Mouse (Mus musculus): ENCODE measurements around the gene Crtc2. TPM values are rescaled to one million over a fixed set of nuclear protein-coding genes. Genes with fewer than 3 reads are reported as not detected.

Crtc2 gene
- polyA plus RNA-seq, 1 experiment from 2014 or later = 20.1 TPM

Small RNAs within 50 kb of the gene (microRNA-seq; reads per million reads assigned to microRNA genes)
- gene Mir7012 = not detected

Other genes starting within 250 kb of the Crtc2 start
- 194 and 199 TPM in 2 replicates for gene 4933434E20Rik, start 202.5 kb upstream of the Crtc2 start, polyA plus RNA-seq (2015; fragmentation: Nextera tagmentation; extraction: Ambion mirVana)
- 122 and 146 TPM in 2 replicates for gene Ubap2l, start 201.5 kb upstream of the Crtc2 start, polyA plus RNA-seq (2015; fragmentation: Nextera tagmentation; extraction: Ambion mirVana)
- gene Tpm3, start 181.5 kb upstream of the Crtc2 start, polyA plus RNA-seq (2015; fragmentation: Nextera tagmentation; extraction: Ambion mirVana) = 532 and 565 TPM in 2 replicates
- 0.16 and 0.17 TPM in 2 replicates for gene Nup210l, start 150.0 kb upstream of the Crtc2 start, polyA plus RNA-seq (2015; fragmentation: Nextera tagmentation; extraction: Ambion mirVana)
- gene Rps27, start 40.5 kb upstream of the Crtc2 start, polyA plus RNA-seq (2015; fragmentation: Nextera tagmentation; extraction: Ambion mirVana) = 1,326 and 1,461 TPM in 2 replicates
- gene Rab13, start 40.5 kb upstream of the Crtc2 start, polyA plus RNA-seq (2015; fragmentation: Nextera tagmentation; extraction: Ambion mirVana) = 18.6 and 22.0 TPM in 2 replicates
- 110 and 114 TPM in 2 replicates for gene Jtb, start 22.6 kb upstream of the Crtc2 start, polyA plus RNA-seq (2015; fragmentation: Nextera tagmentation; extraction: Ambion mirVana)
- 16.0 and 18.9 TPM in 2 replicates for gene Creb3l4, start 10.7 kb upstream of the Crtc2 start, polyA plus RNA-seq (2015; fragmentation: Nextera tagmentation; extraction: Ambion mirVana)
- gene Slc39a1, start 6.0 kb upstream of the Crtc2 start, polyA plus RNA-seq (2015; fragmentation: Nextera tagmentation; extraction: Ambion mirVana) = 94.5 and 127 TPM in 2 replicates
- gene Dennd4b, start 11.0 kb downstream of the Crtc2 start, polyA plus RNA-seq (2015; fragmentation: Nextera tagmentation; extraction: Ambion mirVana) = 2.3 and 2.4 TPM in 2 replicates
- 6.4 and 8.9 TPM in 2 replicates for gene Gatad2b, start 39.0 kb downstream of the Crtc2 start, polyA plus RNA-seq (2015; fragmentation: Nextera tagmentation; extraction: Ambion mirVana)
- 8.4 and 8.6 TPM in 2 replicates for gene Slc27a3, start 135.8 kb downstream of the Crtc2 start, polyA plus RNA-seq (2015; fragmentation: Nextera tagmentation; extraction: Ambion mirVana)
- gene Ints3, start 179.5 kb downstream of the Crtc2 start, polyA plus RNA-seq (2015; fragmentation: Nextera tagmentation; extraction: Ambion mirVana) = 20.2 and 22.1 TPM in 2 replicates
- 5.6 and 6.6 TPM in 2 replicates for gene Npr1, start 211.7 kb downstream of the Crtc2 start, polyA plus RNA-seq (2015; fragmentation: Nextera tagmentation; extraction: Ambion mirVana)
- gene Ilf2, start 222.0 kb downstream of the Crtc2 start, polyA plus RNA-seq (2015; fragmentation: Nextera tagmentation; extraction: Ambion mirVana) = 125 and 140 TPM in 2 replicates
- gene Snapin, start 236.9 kb downstream of the Crtc2 start, polyA plus RNA-seq (2015; fragmentation: Nextera tagmentation; extraction: Ambion mirVana) = 74.7 and 79.4 TPM in 2 replicates

All from intestine, embryonic 16.5 days (tissue).